In genomic region chr1:195015281-195015680, GRCm38 (mm10) we compare ENCODE assay signal across 25 mouse cellular contexts.
DNase-seq lines count a peak whose midpoint lies in the region; ATAC-seq and TF ChIP-seq lines count a peak whose summit lies in the region.
"Had no signal": no experiment of that assay in that cellular context is flagged by ENCODE, and none has a peak within 500 bp of the region (broad histone marks: within the 10 kb centered on the region; RNA-seq: fewer than 3 reads in every experiment).

No protein-coding gene starts in this region.

- 0 out of 2 replicates have a peak overlapping the region, but pooled peaks have one; percentile 3 for H3K27ac ChIP-seq in kidney, embryonic 15.5 days
- H3K27ac ChIP-seq in cerebellum, adult 2 months (ENCODE audit: insufficient read depth, low read length), result no peak overlapping the region
- H3K27ac ChIP-seq: embryonic facial prominence, embryonic 10.5 days; heart, embryonic 15.5 days; hindbrain, postnatal 0 days; liver, embryonic 14.5 days; midbrain, embryonic 15.5 days; neural tube, embryonic 13.5 days had no signal

- TF ChIP-seq CTCF in cerebellum, adult 2 months (IDR thresholded peaks at IDR 0.05; ENCODE audit: borderline replicate concordance, insufficient read depth, low read depth, low read length), result no peak

- no peaks in the 10 kb centered on the region for H3K9me3 ChIP-seq in kidney, embryonic 15.5 days (replicated peaks)
- H3K9me3 ChIP-seq: embryonic facial prominence, embryonic 10.5 days; heart, embryonic 15.5 days; midbrain, embryonic 15.5 days; neural tube, embryonic 13.5 days had no signal

- TF ChIP-seq POLR2A in cerebellum, adult 2 months (IDR thresholded peaks at IDR 0.05; ENCODE audit: borderline replicate concordance, insufficient read depth, low read length), result no peak

- no peak overlapping the region for H3K9ac ChIP-seq in kidney, embryonic 15.5 days
- H3K9ac ChIP-seq: heart, embryonic 15.5 days; liver, embryonic 14.5 days; midbrain, embryonic 15.5 days; neural tube, embryonic 13.5 days had no signal

- H3K36me3 ChIP-seq in kidney, embryonic 15.5 days, result no peaks in the 10 kb centered on the region
- H3K36me3 ChIP-seq: embryonic facial prominence, embryonic 10.5 days; heart, embryonic 15.5 days; midbrain, embryonic 15.5 days; neural tube, embryonic 13.5 days had no signal

- DNase-seq in cerebellum, adult 11-12 months, result peak; percentile 70
- DNase-seq in kidney, postnatal 4 days, result no peak
- peak; percentile 60 to 77 for DNase-seq in cerebellum, adult 2 months
- peak; percentile 55 to 70 for DNase-seq in cerebellum, postnatal 25 days
- no peak for DNase-seq in neural tube, embryonic 10.5 days (ENCODE audit: extremely low spot score, low spot score)
- no peak for DNase-seq in adrenal gland, adult 18-20 months (ENCODE audit: low spot score in 2 of 2)
- DNase-seq: adrenal gland, postnatal 25 days; gastrocnemius, postnatal 14 days; heart, postnatal 4 days; kidney, adult 11 months; kidney, postnatal 25 days; layer of hippocampus, adult 9-11 months; lung, postnatal 4 days; retina, postnatal 1 day; thymus, adult 2 months; thymus, postnatal 4 days had no signal

- H3K4me2 ChIP-seq in kidney, embryonic 15.5 days, result no peak overlapping the region
- H3K4me2 ChIP-seq: heart, embryonic 15.5 days; midbrain, embryonic 15.5 days; neural tube, embryonic 13.5 days had no signal

- H3K4me1 ChIP-seq in kidney, embryonic 15.5 days, result peaks cover 12% of the 10 kb centered on the region
- H3K4me1 ChIP-seq in cerebellum, adult 2 months (ENCODE audit: control insufficient read depth, insufficient read depth, low read length), result peaks cover 17% of the 10 kb centered on the region

- WGBS in kidney, embryonic 15.5 days, result 85% methylated on average over 1 of the region's 1 CpGs
- 19% methylated on average over 1 of the region's 1 CpGs for WGBS in cerebellum, adult 2 months

- H3K4me3 ChIP-seq in kidney, embryonic 15.5 days (replicated peaks), result no peak overlapping the region
- no peak overlapping the region for H3K4me3 ChIP-seq in cerebellum, adult 2 months (replicated peaks; ENCODE audit: insufficient read depth, low read depth, low read length)
- H3K4me3 ChIP-seq: embryonic facial prominence, embryonic 10.5 days; heart, embryonic 15.5 days; midbrain, embryonic 15.5 days; neural tube, embryonic 13.5 days had no signal

- H3K27me3 ChIP-seq in kidney, embryonic 15.5 days, result no peaks in the 10 kb centered on the region
- no peaks in the 10 kb centered on the region for H3K27me3 ChIP-seq in cerebellum, adult 2 months (ENCODE audit: control insufficient read depth, insufficient read depth, low read length)
- H3K27me3 ChIP-seq: heart, embryonic 15.5 days; midbrain, embryonic 15.5 days; neural tube, embryonic 13.5 days had no signal

- ATAC-seq in cerebellum, adult (ENCODE audit: insufficient number of reproducible peaks, low FRiP score, low TSS enrichment), result no peak
- ATAC-seq in kidney, embryonic 15.5 days (replicated peaks; ENCODE audit: low FRiP score), result no peak
- ATAC-seq: forebrain, embryonic 16.5 days; hindbrain, postnatal 0 days; midbrain, embryonic 15.5 days had no signal

Comparison
In these comparisons a context has a peak if more than half of its experiments do, and no peak if none do; other contexts are left out.
1. DNase-seq: peak in cerebellum, adult 11-12 months (single experiment), cerebellum, adult 2 months (2 of 2) and cerebellum, postnatal 25 days (2 of 2); none in kidney, postnatal 4 days (0 of 2), neural tube, embryonic 10.5 days (single experiment) and adrenal gland, adult 18-20 months (0 of 2).